Mouse (Mus musculus): ENCODE data around the gene Brwd1.

Gene Brwd1

DNA sequence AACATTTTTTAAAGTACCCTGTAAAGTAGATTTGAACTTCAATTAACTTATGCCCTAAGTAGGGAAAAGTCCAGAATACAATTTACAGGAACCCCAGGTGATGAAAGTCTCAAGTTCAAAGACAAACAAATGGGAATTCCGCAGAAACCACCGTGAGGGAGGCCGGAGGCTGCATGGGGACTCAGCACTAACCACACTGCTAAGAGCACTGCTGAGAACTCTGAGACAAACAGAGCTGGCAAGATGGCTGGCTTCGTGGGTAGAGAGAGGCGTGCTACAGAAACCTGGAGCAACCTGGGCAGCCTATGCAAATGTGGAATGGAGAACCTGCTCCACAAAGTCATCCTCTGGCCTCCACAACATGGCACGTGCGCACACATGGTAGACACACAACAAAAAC, 86.2 kb downstream of the Brwd1 start:
- in situ Hi-C loops (cut with MboI; ENCODE audit: low pct_unique_long_range_greater_than_20kb in 1 of 2, low sequenced_read_pairs in 2 of 2, unreplicated experiment in 1 of 2): loop anchor here in 1 of 2 experiments (25.0 kb wide), 1 partner anchor 341 kb away; no protein-coding TSS in a partner anchor

DNA sequence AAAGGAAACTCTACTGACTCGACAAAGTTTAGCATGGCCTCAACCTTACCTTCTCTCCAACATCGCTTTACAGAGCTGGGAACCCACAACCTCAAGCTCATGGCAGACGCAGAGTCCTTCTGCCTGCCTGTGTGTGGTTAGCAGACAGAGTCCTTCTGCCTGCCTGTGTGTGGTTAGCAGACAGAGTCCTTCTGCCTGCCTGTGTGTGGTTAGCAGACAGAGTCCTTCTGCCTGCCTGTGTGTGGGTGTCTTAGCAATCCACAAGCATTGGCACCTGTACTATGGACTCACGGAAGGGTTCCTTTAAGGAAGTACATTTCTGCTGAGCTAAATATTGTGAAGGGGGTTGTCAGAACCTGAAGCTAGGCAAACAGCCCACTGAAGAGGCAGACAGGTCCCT, 87.8 kb downstream of the Brwd1 start:
- in situ Hi-C loops (cut with MboI; ENCODE audit: low pct_unique_long_range_greater_than_20kb in 1 of 2, low sequenced_read_pairs in 2 of 2, unreplicated experiment in 1 of 2): loop anchor here in 1 of 2 experiments (25.0 kb wide), 1 partner anchor 343 kb away; no protein-coding TSS in a partner anchor

DNA sequence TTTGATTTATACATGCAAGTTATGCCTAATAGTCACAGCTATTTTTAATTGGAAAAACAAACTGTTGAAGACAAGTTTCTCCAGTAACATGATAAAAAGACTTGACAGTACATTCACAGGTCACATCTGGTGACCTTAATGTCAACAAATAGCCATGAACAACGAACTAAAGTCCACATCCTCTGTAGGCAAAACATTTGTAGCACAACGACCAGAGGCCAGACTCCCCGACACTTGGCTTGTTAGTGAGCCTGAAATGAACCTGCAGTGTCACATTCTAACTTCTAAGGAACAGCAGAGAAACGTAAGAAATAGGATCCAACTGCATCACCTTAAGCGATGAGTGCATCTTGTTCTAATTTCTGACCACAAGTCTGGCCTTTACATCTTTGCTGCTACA, 89.7 kb downstream of the Brwd1 start:
- in situ Hi-C loops (cut with MboI; ENCODE audit: low pct_unique_long_range_greater_than_20kb in 1 of 2, low sequenced_read_pairs in 2 of 2, unreplicated experiment in 1 of 2): loop anchor here in 1 of 2 experiments (25.0 kb wide), 1 partner anchor 345 kb away; no protein-coding TSS in a partner anchor

DNA sequence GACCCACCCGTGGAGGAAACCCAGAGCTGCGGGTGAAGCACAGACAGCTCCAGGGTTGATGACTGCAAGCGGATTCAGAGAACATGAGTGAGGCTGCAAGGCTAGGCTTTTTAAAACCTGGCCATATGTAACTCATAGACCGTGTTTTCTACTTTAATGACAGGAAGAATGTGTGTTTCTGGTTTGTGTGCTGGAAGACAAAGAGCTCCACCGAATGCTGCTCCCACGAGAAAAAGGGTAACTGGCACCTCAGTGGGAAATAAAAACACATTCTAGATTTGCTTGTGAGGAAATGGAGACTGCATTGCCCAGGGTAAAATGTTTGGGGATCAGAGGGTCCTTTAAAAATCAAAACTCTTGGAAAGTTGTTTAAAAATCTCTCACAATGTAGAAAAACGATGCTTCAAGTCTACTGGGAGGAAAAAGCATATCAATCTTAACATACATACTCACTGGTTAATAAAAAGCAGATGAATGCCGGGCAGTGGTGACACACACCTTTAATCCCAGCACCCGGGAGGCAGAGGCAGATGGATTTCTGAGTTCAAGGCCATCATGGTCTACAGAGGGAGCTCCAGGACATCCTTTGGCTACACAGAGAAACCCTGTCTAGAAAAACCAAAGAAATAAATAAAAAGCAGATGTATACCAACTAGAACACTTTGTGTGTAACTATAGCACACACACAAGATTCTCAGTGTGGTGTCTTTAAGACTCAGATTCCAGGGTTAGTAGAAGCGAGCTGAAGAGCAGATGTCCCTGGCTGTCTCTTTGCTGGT, 91.0 kb downstream of the Brwd1 start:
- in situ Hi-C loops (cut with MboI; ENCODE audit: low pct_unique_long_range_greater_than_20kb in 1 of 2, low sequenced_read_pairs in 2 of 2, unreplicated experiment in 1 of 2): loop anchor here in 1 of 2 experiments (25.0 kb wide), 1 partner anchor 346 kb away; no protein-coding TSS in a partner anchor

DNA sequence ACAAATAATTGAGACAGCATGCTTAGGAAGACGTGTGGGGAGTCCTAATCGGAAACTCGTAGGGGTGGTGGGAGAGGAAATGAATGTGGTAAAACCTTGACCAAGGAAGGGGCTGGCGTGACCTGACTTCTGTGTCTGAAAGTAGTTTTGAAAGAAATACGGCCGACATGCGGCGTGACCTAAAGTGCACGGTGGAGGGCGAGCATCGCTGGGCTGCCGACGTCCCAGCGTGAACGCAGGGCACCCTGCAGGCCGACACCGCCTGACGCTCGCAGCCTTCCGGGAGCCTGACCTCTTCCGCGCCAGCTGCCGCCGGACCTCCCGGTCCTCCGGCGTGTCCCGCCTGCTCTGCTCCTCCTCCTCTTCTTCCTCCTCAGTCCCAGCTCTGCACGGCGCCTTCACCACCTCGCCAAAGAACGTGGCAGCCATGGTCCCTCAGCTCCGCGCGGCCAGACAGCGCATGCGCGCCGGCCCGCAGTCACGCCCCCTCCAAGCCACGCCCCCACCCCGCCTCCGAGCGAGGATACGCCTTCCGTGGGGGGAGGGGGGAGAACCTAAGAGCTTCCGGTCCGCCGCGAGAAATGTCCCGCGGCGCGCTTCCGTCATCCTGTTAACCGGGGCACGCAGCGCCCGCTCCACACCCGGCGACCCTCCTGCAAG, 91.7 kb downstream of the Brwd1 start, which contains the start of gene Psmg1:
TSS of gene Psmg1 (minus strand) at position 499 of the 660 bp plus-strand sequence.
- in situ Hi-C loops (cut with MboI; ENCODE audit: low pct_unique_long_range_greater_than_20kb in 1 of 2, low sequenced_read_pairs in 2 of 2, unreplicated experiment in 1 of 2): loop anchor here in 1 of 2 experiments (25.0 kb wide), 1 partner anchor 347 kb away; no protein-coding TSS in a partner anchor

DNA sequence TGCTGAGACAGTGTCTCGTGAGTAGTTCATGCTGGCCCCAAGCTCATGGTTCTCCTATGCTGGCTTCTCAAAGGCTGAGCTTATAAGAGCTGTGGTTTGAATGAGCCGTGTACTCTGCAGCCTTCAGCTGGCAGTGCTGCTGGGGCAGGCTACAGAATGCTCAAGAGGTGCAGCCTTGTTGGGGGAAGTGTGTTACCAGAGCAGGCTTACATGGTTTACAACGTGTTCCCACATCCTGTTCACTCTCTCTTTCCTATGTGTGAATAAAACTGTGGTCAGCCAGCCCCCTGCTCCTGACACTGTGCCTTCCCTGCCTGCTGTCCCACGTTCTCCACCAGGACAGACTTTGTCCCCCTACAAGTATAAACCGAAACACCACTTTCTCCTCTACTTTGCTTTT, 97.4 kb downstream of the Brwd1 start:
- in situ Hi-C loops (cut with MboI; ENCODE audit: low pct_unique_long_range_greater_than_20kb in 1 of 2, low sequenced_read_pairs in 2 of 2, unreplicated experiment in 1 of 2): loop anchor here in 1 of 2 experiments (25.0 kb wide), 1 partner anchor 352 kb away; no protein-coding TSS in a partner anchor

DNA sequence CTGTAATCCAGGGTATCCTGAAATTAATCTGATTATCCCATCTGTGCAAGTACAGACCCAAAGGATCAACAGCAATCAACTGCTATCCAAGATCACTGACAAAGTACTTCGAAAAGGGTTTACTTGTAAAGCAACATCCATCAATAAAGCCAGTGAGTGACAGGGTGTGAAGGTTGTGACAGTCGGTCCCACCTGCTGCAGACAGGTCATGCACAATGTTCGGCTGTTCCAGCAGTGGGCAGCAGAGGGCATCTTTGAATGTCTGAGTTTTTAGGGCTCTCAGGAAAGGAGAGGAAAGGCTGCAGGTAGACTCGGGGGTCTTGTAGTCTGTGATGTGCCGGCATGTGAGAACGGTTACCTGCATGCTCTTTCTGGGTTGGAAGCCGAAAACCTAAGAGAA, 98.7 kb downstream of the Brwd1 start:
- in situ Hi-C loops (cut with MboI; ENCODE audit: low pct_unique_long_range_greater_than_20kb in 1 of 2, low sequenced_read_pairs in 2 of 2, unreplicated experiment in 1 of 2): loop anchor here in 1 of 2 experiments (25.0 kb wide), 1 partner anchor 354 kb away; no protein-coding TSS in a partner anchor

DNA sequence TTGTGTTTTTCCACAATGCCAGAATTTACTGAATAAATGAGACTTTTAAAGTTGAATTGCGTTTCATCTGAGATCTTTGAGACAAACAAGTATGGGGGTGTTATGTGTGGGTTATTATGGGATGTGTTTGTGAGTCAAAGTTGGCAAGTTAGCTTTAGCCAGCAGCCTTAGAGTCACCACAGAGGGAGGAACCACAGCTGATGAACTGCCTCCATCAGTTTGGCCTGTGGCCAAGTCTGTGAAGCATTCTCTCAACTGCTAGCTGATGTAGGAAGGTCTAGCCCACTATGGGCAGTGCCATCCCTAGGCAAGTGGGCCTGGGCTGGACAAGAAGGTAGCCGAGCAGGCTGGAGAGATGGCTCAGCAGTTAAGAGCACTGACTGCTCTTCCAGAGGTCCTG, 111.5 kb downstream of the Brwd1 start:
- in situ Hi-C loops (cut with MboI; ENCODE audit: low pct_unique_long_range_greater_than_20kb in 1 of 2, low sequenced_read_pairs in 2 of 2, unreplicated experiment in 1 of 2): loop anchor here in 1 of 2 experiments (25.0 kb wide), 2 partner anchors 359 to 1209 kb away; no protein-coding TSS in a partner anchor

DNA sequence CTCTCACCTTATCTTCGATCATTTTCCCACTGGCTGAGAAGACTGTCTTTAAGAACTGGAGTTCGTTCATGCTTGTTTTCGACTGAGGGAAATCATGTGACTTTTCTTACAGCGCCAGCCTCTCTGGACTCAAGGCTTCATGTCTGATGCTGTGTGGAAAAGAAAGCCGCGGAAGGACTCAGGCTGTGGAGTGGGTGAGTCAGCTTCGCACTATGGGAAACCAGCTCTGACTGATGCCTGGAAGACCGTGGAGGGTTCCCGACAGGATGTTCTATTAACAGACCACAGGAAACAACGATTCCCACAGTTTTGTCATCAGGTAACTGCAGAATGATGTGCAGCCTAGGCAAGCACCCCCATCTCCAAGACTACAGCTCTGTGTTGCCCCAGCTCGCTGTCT, 114.9 kb downstream of the Brwd1 start:
- in situ Hi-C loops (cut with MboI; ENCODE audit: low pct_unique_long_range_greater_than_20kb in 1 of 2, low sequenced_read_pairs in 2 of 2, unreplicated experiment in 1 of 2): loop anchor here (10.0 to 25.0 kb wide), 3 partner anchors 203 to 1205 kb away; no protein-coding TSS in a partner anchor

DNA sequence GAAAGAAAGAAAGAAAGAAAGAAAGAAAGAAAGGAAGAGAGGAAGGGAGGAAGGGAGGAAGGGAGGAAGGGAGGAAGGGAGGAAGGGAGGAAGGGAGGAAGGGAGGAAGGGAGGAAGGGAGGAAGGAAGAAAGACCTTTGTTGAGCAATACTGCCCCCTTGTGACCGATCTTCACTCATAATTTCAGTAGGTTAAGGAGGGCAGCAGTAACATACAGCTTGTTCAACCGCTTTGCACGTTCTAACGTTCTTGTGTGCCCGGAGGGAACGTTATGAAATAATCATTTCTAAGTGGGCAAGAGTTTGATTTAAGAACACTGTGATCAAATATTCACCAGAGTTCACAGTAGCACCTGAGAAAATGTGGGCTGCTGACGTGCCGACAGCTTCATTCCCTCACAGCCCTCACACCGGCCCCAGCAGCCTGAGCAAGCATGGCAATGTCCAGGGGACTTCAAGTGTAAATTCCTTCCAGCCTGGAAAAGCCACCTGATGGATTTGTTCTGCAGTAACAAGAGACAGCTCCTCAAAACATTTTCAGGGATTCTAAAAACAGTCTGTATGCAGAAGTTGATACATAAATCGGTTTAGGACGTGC, 117.8 kb downstream of the Brwd1 start:
- in situ Hi-C loops (cut with MboI; ENCODE audit: low pct_unique_long_range_greater_than_20kb in 1 of 2, low sequenced_read_pairs in 2 of 2, unreplicated experiment in 1 of 2): loop anchor here (10.0 to 25.0 kb wide), 3 partner anchors 200 to 1202 kb away; no protein-coding TSS in a partner anchor

DNA sequence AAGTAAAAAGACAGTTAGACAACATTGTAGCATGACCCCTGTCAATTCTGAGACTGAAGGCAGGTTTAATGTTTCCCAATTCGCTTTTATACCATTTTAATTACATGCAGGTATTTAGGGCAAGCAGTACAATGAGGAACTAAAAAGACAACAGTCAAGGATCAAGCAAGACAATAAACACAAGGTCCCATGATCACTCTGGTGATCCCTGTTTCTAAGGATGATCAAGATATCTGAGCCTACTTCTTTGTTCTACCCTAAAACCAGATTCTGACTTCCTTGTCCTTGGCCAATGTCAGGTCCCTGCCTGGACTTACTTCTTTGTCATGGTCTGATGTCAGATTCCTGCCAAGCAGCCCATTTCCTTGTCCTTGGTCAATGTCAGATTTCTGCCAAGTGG, 120.8 kb downstream of the Brwd1 start:
- in situ Hi-C loops (cut with MboI; ENCODE audit: low pct_unique_long_range_greater_than_20kb in 1 of 2, low sequenced_read_pairs in 2 of 2, unreplicated experiment in 1 of 2): loop anchor here (10.0 to 25.0 kb wide), 3 partner anchors 197 to 1199 kb away; no protein-coding TSS in a partner anchor

DNA sequence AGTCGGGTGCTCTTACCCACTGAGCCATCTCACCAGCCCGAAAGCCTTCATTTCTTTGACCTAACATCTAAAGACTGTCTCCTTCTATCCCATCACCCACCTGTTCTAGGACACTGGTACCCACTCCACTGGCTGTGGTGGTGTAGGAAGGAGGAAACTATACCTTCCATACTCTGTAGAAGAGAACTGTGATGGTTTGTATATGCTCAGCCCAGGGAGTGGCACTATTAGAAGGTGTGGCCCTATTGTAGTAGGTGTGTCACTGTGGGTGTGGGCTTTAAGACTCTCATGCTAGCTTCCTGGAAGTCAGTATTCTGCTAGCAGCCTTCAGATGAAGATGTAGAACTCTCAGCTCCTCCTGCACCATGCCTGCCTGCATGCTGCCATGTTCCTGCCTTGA, 121.6 kb downstream of the Brwd1 start:
- in situ Hi-C loops (cut with MboI; ENCODE audit: low pct_unique_long_range_greater_than_20kb in 1 of 2, low sequenced_read_pairs in 2 of 2, unreplicated experiment in 1 of 2): loop anchor here (10.0 to 25.0 kb wide), 3 partner anchors 196 to 1198 kb away; no protein-coding TSS in a partner anchor

DNA sequence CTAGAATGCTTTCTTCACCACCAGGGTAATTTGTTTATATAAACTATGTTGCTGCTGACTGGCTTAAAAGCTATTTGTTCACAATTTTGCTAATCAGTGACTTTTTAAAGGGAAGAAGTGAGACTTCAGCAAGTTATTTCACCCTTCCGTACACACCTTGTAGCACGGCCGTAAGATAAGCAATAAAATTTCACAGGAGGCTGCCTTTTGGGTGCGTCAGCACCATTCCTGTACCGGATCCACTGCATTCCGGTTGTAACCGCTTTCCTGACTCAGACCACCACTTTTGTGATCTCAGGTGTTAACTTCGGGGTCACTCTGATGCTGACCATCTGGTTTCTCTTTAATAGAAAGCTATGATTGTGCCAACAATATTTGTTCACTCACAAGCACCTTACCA, 124.2 kb downstream of the Brwd1 start:
- in situ Hi-C loops (cut with MboI; ENCODE audit: low pct_unique_long_range_greater_than_20kb in 1 of 2, low sequenced_read_pairs in 2 of 2, unreplicated experiment in 1 of 2): loop anchor here (10.0 to 25.0 kb wide), 3 partner anchors 343 to 1196 kb away; no protein-coding TSS in a partner anchor

DNA sequence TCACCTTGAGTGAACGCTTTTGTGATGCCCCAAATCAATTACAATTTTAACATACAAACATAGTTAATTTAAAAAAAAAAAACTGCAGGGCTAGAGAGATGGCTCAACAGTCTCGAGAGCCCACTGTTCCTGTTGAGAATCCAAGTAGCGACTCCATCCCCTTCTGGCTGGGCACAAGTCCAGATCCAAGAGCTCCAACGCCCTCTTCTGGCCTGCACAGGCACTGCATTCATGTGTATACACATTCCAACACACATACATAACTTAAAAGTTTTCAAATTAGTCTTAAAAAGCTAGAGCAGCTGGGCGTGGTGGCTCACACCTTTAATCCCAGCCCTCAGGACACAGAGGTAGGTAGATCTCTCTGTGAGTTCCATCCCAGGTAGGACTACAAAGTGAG, 125.7 kb downstream of the Brwd1 start:
- in situ Hi-C loops (cut with MboI; ENCODE audit: low pct_unique_long_range_greater_than_20kb in 1 of 2, low sequenced_read_pairs in 2 of 2, unreplicated experiment in 1 of 2): loop anchor here (10.0 to 25.0 kb wide), 3 partner anchors 342 to 1194 kb away; no protein-coding TSS in a partner anchor

DNA sequence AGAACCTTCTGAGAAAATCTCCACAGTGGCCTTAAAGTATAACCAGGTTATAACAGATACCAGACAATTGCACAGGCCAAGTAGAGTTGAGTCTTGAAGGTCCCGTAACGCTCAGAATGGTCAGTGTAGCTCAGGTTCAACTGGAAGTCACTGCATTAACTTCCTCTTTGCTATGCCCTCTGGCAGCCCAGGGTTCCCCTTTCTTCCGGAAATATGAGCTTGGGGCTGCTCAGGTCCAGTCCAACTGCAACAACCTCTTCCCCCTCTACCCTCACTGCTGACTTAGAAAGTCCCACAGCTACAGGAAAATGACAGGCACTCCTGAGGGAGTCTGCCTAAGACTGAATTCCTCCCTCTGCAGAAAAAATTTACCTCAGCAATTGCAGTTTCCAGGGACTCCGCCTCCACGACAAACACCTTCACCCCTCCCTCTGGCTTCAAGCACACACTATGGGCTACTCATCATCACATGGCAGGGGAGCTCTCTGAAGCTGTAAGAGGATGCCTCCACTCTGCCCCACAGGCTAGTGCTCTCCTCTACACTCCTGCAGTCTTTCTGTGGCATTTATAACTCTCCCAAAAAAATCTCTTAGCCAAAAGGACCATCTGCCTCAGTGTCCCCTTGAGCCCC, 126.5 kb downstream of the Brwd1 start:
- in situ Hi-C loops (cut with MboI; ENCODE audit: low pct_unique_long_range_greater_than_20kb in 1 of 2, low sequenced_read_pairs in 2 of 2, unreplicated experiment in 1 of 2): loop anchor here (10.0 to 25.0 kb wide), 3 partner anchors 341 to 1194 kb away; no protein-coding TSS in a partner anchor

DNA sequence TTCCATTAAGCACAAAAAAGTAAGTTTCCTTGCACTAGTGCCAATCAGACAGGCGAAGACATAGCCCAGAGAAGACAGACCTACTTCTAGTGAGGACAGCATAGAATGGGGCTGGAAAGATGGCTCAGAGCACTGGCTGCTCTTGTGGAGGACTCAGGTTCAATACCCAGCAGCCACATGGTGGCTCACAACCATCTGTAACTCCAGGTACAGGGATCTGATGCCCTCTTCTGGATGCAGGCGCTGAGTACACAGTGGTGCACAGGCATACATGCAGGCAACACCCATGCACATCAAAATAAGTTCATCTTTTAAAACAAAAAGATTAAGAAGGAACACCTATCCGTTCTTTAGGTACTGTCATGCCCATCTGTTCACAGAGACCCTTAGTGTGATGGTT, 128.0 kb downstream of the Brwd1 start:
- in situ Hi-C loops (cut with MboI; ENCODE audit: low pct_unique_long_range_greater_than_20kb in 1 of 2, low sequenced_read_pairs in 2 of 2, unreplicated experiment in 1 of 2): loop anchor here (10.0 to 25.0 kb wide), 3 partner anchors 340 to 1192 kb away; no protein-coding TSS in a partner anchor

DNA sequence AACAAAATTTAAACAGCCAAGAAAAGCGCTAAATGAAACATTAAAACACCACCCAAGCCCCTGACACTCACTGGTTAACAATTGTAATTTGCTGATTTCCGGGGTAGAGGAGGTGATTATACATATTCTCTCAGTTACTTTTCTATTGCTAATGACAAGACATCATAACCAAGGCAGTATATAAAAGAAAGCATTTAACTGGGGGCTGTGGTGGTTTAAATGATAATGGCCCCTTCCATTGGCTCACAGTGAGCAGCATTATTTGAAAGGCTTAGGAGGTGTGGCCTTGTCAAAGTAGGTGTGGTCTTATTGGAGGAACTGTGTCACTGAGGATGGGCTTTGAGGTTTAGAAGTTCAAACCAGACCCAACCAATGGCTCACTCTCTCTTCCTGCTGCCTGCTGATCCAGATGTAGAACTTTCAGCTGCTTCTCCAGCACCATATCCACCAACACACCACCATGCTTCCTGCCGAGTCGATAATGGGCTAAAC, 129.1 kb downstream of the Brwd1 start:
- in situ Hi-C loops (cut with MboI; ENCODE audit: low pct_unique_long_range_greater_than_20kb in 1 of 2, low sequenced_read_pairs in 2 of 2, unreplicated experiment in 1 of 2): loop anchor here (10.0 to 25.0 kb wide), 3 partner anchors 338 to 1191 kb away; no protein-coding TSS in a partner anchor

All from mouse embryonic stem cell (cell line).